Mouse (Mus musculus): ENCODE data around the gene Gm42372. TPM values are rescaled to one million over a fixed set of nuclear protein-coding genes. Genes with fewer than 3 reads are reported as not detected.

Gene Gm42372
- polyA plus RNA-seq, 1 experiment: 2.3 TPM

GRCm38 (mm10) chr7:16944808-16945315 lies 38.0 kb upstream of the Gm42372 start:
- Histone ChIP-seq H3K36me3 (ENCODE audit: control insufficient read depth, insufficient read depth, low read length) (no peaks in the 10 kb centered on the region), H3K27ac (ENCODE audit: control insufficient read depth, insufficient read depth, low read length) (no peak overlapping the region)
- WGBS: 9% methylated on average over 22 of the region's 22 CpGs

DNA sequence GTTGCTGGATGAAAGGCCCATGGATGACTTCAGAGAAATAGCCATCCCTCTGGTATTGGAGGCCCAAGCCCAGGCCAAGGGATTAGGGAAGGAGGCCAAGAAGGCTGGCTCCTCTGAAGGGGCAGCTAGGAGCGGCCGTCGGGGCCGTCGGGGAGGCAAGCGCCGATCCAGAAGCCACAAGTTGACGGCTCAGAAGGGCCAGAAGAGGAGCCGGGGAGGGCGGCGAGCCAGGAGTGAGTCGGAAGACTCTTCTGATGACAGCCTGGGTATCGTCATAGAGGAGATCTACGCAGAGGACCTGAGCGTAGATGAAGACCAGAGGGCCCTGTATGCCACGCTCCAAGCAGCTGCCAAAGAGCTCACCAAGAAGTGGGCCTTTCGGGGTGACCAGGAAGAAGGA lies 37.5 kb upstream of the Gm42372 start:
- peak overlapping the region; percentile 68 for H3K4me3 ChIP-seq (ENCODE audit: control insufficient read depth, insufficient read depth, low read length)
- no peaks in the 10 kb centered on the region for H3K36me3 ChIP-seq (ENCODE audit: control insufficient read depth, insufficient read depth, low read length)
- DNase-seq: no peak
- TF ChIP-seq CTCF (IDR thresholded peaks at IDR 0.05; ENCODE audit: borderline replicate concordance, control insufficient read depth, extremely low read depth, insufficient read depth, low read length, poor library complexity) (no peak), POLR2A (IDR thresholded peaks at IDR 0.05; ENCODE audit: control insufficient read depth, extremely low read depth, insufficient read depth, low read length, poor library complexity) (no peak)
- peaks cover 20% of the 10 kb centered on the region; the same call in 1 of the 2 replicates for H3K27me3 ChIP-seq (ENCODE audit: control insufficient read depth, insufficient read depth, low read length)
- peaks cover 38% of the 10 kb centered on the region for H3K4me1 ChIP-seq (replicated peaks; ENCODE audit: control insufficient read depth, insufficient read depth, low read length)
- 31% methylated on average over 17 of the region's 17 CpGs for WGBS
- no peak overlapping the region for H3K27ac ChIP-seq (ENCODE audit: control insufficient read depth, insufficient read depth, low read length)

More at GRCm38 (mm10) chr7:16944808-16945315, 38.0 kb upstream of the Gm42372 start:
- H3K4me3 ChIP-seq (ENCODE audit: control insufficient read depth, insufficient read depth, low read length): peak overlapping the region; percentile 68
- TF ChIP-seq CTCF (IDR thresholded peaks at IDR 0.05; ENCODE audit: borderline replicate concordance, control insufficient read depth, extremely low read depth, insufficient read depth, low read length, poor library complexity): 0 out of 2 replicates have a peak, but pooled peaks have one; percentile 1
- no peak for TF ChIP-seq POLR2A (IDR thresholded peaks at IDR 0.05; ENCODE audit: control insufficient read depth, extremely low read depth, insufficient read depth, low read length, poor library complexity)
- peaks cover 20% of the 10 kb centered on the region; the same call in 1 of the 2 replicates for H3K27me3 ChIP-seq (ENCODE audit: control insufficient read depth, insufficient read depth, low read length)
- DNase-seq: no peak
- H3K4me1 ChIP-seq (replicated peaks; ENCODE audit: control insufficient read depth, insufficient read depth, low read length): peaks cover 36% of the 10 kb centered on the region

- no peak for DNase-seq
- no peak for TF ChIP-seq CTCF (IDR thresholded peaks at IDR 0.05; ENCODE audit: borderline replicate concordance, control insufficient read depth, extremely low read depth, insufficient read depth, low read length, poor library complexity)
- TF ChIP-seq POLR2A (IDR thresholded peaks at IDR 0.05; ENCODE audit: control insufficient read depth, extremely low read depth, insufficient read depth, low read length, poor library complexity): no peak
- 6% methylated on average over 52 of the region's 53 CpGs for WGBS
- Histone ChIP-seq H3K36me3 (ENCODE audit: control insufficient read depth, insufficient read depth, low read length) (no peaks in the 10 kb centered on the region), H3K4me1 (replicated peaks; ENCODE audit: control insufficient read depth, insufficient read depth, low read length) (peaks cover 40% of the 10 kb centered on the region), H3K27ac (ENCODE audit: control insufficient read depth, insufficient read depth, low read length) (no peak overlapping the region), H3K4me3 (ENCODE audit: control insufficient read depth, insufficient read depth, low read length) (no peak overlapping the region), H3K27me3 (ENCODE audit: control insufficient read depth, insufficient read depth, low read length) (peaks cover 20% of the 10 kb centered on the region; the same call in 1 of the 2 replicates)
Observed at GRCm38 (mm10) chr7:16946441-16947348, 36.2 kb upstream of the Gm42372 start.

DNA sequence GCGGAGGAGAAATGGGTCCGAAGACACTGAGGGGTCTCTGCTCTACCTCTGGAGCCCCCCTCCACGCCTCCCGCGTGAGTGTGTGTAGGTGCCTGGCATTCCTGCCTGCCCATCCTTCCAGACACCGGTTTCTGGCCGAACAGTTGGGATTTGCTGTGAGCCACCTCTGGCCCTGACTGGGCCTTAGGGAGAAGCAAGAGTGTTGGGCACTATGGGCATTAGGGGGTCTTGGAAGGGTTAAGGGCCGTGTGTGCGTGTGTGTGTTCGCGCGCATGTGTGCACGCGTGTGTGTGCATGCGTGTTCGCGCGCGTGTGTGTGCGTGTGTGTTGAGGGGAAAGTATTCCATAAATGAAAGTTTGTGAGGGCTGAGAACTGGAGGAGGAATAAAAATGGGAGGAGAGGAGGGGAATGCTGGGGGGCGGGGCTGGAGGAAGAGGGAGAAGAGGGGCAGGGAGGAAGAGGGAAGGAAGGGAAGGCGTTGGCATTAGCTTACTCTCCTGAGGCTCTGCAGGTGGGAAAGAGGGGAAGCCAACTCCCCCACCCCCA lies 35.5 kb upstream of the Gm42372 start:
- H3K4me1 ChIP-seq (replicated peaks; ENCODE audit: control insufficient read depth, insufficient read depth, low read length): peaks cover 40% of the 10 kb centered on the region

DNA sequence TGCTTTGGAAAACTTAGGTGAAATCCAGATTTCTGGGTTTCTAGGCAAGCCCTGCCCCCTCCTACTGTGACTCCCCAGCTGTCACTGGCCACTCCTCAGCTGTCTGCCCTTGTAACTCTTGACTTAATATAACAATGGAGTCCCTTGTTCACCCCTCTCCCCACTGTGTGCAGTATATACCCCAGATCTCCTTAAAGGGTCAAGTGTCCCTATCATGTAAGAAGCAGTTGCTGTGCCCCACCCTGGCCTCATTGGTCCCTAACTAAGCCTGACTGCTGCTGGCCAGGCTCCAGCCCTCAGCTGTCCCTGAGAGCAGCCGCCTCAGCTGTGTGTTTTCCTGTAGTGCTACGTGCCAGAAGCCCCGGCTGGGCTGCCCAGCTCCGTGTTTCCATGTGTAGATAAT lies 34.9 kb upstream of the Gm42372 start:
- DNase-seq: no peak
- WGBS: 35% methylated on average over 4 of the region's 4 CpGs
- peaks cover 40% of the 10 kb centered on the region for H3K4me1 ChIP-seq (replicated peaks; ENCODE audit: control insufficient read depth, insufficient read depth, low read length)
- H3K36me3 ChIP-seq (ENCODE audit: control insufficient read depth, insufficient read depth, low read length): no peaks in the 10 kb centered on the region
- H3K4me3 ChIP-seq (ENCODE audit: control insufficient read depth, insufficient read depth, low read length): no peak overlapping the region
- no peak for TF ChIP-seq CTCF (IDR thresholded peaks at IDR 0.05; ENCODE audit: borderline replicate concordance, control insufficient read depth, extremely low read depth, insufficient read depth, low read length, poor library complexity)
- no peak for TF ChIP-seq POLR2A (IDR thresholded peaks at IDR 0.05; ENCODE audit: control insufficient read depth, extremely low read depth, insufficient read depth, low read length, poor library complexity)
- H3K27ac ChIP-seq (ENCODE audit: control insufficient read depth, insufficient read depth, low read length): no peak overlapping the region
- peaks cover 20% of the 10 kb centered on the region; the same call in 1 of the 2 replicates for H3K27me3 ChIP-seq (ENCODE audit: control insufficient read depth, insufficient read depth, low read length)

More for the DNA sequence above, 35.5 kb upstream of the Gm42372 start:
- Histone ChIP-seq H3K4me3 (ENCODE audit: control insufficient read depth, insufficient read depth, low read length) (no peak overlapping the region), H3K27ac (ENCODE audit: control insufficient read depth, insufficient read depth, low read length) (no peak overlapping the region), H3K27me3 (ENCODE audit: control insufficient read depth, insufficient read depth, low read length) (peaks cover 20% of the 10 kb centered on the region; the same call in 1 of the 2 replicates), H3K36me3 (ENCODE audit: control insufficient read depth, insufficient read depth, low read length) (no peaks in the 10 kb centered on the region)
- 33% methylated on average over 22 of the region's 22 CpGs for WGBS
- DNase-seq: no peak
- TF ChIP-seq POLR2A (IDR thresholded peaks at IDR 0.05; ENCODE audit: control insufficient read depth, extremely low read depth, insufficient read depth, low read length, poor library complexity) (no peak), CTCF (IDR thresholded peaks at IDR 0.05; ENCODE audit: borderline replicate concordance, control insufficient read depth, extremely low read depth, insufficient read depth, low read length, poor library complexity) (no peak)

GRCm38 (mm10) chr7:16948923-16949458 lies 33.9 kb upstream of the Gm42372 start:
- Histone ChIP-seq H3K27me3 (ENCODE audit: control insufficient read depth, insufficient read depth, low read length) (peaks cover 20% of the 10 kb centered on the region; the same call in 1 of the 2 replicates), H3K27ac (ENCODE audit: control insufficient read depth, insufficient read depth, low read length) (no peak overlapping the region), H3K4me1 (replicated peaks; ENCODE audit: control insufficient read depth, insufficient read depth, low read length) (peaks cover 34% of the 10 kb centered on the region), H3K36me3 (ENCODE audit: control insufficient read depth, insufficient read depth, low read length) (no peaks in the 10 kb centered on the region), H3K4me3 (ENCODE audit: control insufficient read depth, insufficient read depth, low read length) (no peak overlapping the region)
- TF ChIP-seq CTCF (IDR thresholded peaks at IDR 0.05; ENCODE audit: borderline replicate concordance, control insufficient read depth, extremely low read depth, insufficient read depth, low read length, poor library complexity) (no peak), POLR2A (IDR thresholded peaks at IDR 0.05; ENCODE audit: control insufficient read depth, extremely low read depth, insufficient read depth, low read length, poor library complexity) (no peak)
- 88% methylated on average over 8 of the region's 8 CpGs for WGBS
- DNase-seq: no peak

Data from thymus, adult 2 months (tissue).